Mouse (Mus musculus) kidney, adult 8-10 months (tissue): Measurements from ENCODE around the gene Nfkbib.

Experiments used
- DNase-seq, 2 experiments: peaks; one replicate each; pipeline ENCODE4 v3.0.0; 2022

Gene Nfkbib

GRCm38 (mm10) chr7:28767462-28767965 is at the start of gene Nfkbib:
Gene Nfkbib, minus strand, starts transcription at chr7:28767512.
- no peak for DNase-seq

GRCm38 (mm10) chr7:28816920-28817319 is 49.6 kb upstream of the Nfkbib start:
- DNase-seq, result no peak

GRCm38 (mm10) chr7:28816201-28816600 is 48.9 kb upstream of the Nfkbib start:
- DNase-seq, result no peak

- no peak for DNase-seq
These were observed 47.9 kb upstream of the Nfkbib start for GRCm38 (mm10) chr7:28815230-28815629.

GRCm38 (mm10) chr7:28814306-28815034 is 47.2 kb upstream of the Nfkbib start:
- no peak for DNase-seq

- DNase-seq, result no peak
These were observed 45.6 kb upstream of the Nfkbib start for GRCm38 (mm10) chr7:28812949-28813348.

- no peak for DNase-seq
These were observed 45.1 kb upstream of the Nfkbib start for GRCm38 (mm10) chr7:28812436-28812835.

GRCm38 (mm10) chr7:28811640-28812275 is 44.4 kb upstream of the Nfkbib start:
- DNase-seq, result no peak

- peak; percentile 85 to 87 for DNase-seq
These were observed 43.9 kb upstream of the Nfkbib start for GRCm38 (mm10) chr7:28811228-28811627.

GRCm38 (mm10) chr7:28810107-28811066 is 43.1 kb upstream of the Nfkbib start:
- DNase-seq, result peak; percentile 99 to 100

GRCm38 (mm10) chr7:28809401-28810089 is 42.2 kb upstream of the Nfkbib start:
- peak; percentile 55 to 63 for DNase-seq

GRCm38 (mm10) chr7:28808957-28809393 is 41.7 kb upstream of the Nfkbib start:
- peak; percentile 91 to 94 for DNase-seq

GRCm38 (mm10) chr7:28808221-28808941 is 41.1 kb upstream of the Nfkbib start, which contains the start of gene Hnrnpl:
Gene Hnrnpl, plus strand, starts transcription at chr7:28808541.
- peak; percentile 57 to 64 for DNase-seq

- peak in 1 of 2 experiments; percentile 44 for DNase-seq
These were observed 40.4 kb upstream of the Nfkbib start for GRCm38 (mm10) chr7:28807641-28808220.

GRCm38 (mm10) chr7:28806869-28807268 is 39.6 kb upstream of the Nfkbib start:
- DNase-seq, result no peak

- DNase-seq, result no peak
These were observed 36.4 kb upstream of the Nfkbib start for GRCm38 (mm10) chr7:28803756-28804155.

- DNase-seq, result peak; percentile 82 to 84
These were observed 35.7 kb upstream of the Nfkbib start for GRCm38 (mm10) chr7:28802846-28803588.

- DNase-seq, result peak; percentile 71 to 84
These were observed 34.8 kb upstream of the Nfkbib start for GRCm38 (mm10) chr7:28801901-28802670.

GRCm38 (mm10) chr7:28801451-28801850 is 34.1 kb upstream of the Nfkbib start:
- DNase-seq, result no peak
